Mouse (Mus musculus): ENCODE results near the gene 2300002M23Rik.

2300002M23Rik gene

DNA sequence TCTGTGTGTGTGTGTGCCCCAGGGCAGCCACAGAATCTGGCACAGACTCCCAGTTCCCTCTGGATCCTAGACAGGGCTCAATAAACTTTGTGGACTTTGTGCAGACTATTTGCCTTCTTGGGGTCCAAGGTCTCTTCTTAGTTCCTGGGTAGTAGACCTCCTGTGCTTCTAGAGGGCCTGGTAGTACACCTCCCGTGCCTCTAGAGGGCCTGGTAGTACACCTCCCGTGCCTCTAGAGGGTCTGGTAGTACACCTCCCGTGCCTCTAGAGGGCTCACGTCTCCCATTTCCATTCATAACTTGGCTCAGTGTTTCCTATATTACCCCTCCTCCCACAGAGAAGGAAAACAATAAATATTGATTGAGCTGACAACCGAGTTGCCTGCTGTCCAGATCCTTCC lies 10.4 kb upstream of the 2300002M23Rik start:
- DNase-seq = peak; percentile 63

DNA sequence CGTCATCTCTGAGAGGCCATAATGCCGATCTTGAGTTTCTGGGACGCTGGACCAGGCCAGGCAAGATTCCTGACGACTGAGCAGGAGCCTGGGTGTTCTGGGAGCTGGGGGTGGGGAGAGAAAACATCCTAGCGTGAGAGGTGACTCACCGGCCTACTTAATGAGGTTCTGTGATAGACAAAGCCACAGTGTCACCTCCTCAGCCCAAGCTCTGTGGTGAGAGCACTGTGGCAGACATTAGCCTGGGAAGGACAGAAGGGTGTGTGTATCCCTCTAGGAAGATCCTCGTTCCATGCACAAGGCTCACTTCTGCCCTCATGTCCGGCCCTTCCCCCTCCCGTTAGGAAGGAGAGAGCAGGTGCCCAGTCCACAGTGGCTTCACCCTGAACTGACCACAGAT lies 9.9 kb upstream of the 2300002M23Rik start:
- no peak for DNase-seq

- no peak for DNase-seq
Observed at GRCm38 (mm10) chr17:35558216-35558615, 9.0 kb upstream of the 2300002M23Rik start.

GRCm38 (mm10) chr17:35567767-35568166 lies 517 bp downstream of the 2300002M23Rik start:
- DNase-seq = no peak

DNA sequence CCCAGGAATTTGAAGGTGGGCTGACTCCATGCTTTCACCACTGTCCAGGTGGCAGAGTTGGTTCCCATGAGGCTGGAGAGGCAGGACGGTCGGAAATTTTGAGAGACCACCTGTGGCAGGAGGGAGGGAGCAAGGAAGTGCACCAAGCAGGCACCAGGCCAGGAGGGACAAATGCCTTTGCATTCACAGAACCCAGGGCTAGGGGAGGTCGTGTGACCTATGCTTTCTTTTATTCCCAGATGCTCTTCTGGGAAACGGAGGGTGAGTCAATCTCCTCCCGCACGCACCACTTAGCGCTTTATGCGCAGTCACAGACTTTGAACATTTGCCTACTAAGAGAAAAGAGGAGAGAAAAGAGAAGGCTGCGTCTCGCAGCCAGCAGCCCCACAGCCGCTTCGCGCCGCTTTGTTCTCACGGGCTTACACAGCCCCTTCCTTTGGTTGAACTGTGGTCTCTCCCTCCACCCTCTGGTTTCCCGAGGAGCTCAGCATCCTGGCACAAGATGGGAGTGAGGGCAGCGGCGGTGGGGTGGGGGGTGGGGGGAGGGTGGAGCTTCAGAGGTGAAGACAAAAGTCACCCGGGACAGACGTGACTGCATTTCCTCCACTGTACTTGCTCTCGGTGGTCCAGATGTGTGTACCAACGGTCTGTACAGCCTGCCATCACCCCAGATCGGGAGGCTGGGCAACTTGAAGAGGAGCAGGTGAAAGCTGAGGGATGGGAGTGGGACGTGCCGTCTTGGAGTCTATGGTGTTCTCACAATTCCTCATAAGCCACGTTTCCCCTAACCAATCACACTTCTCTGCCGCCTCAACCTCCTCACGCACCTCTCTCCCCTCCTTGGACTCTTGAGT lies 2.1 kb downstream of the 2300002M23Rik start:
- no peak for DNase-seq

- DNase-seq = no peak
Observed at GRCm38 (mm10) chr17:35570836-35571235, 3.6 kb downstream of the 2300002M23Rik start.

GRCm38 (mm10) chr17:35571477-35571876 lies 4.2 kb downstream of the 2300002M23Rik start:
- no peak for DNase-seq

- DNase-seq = peak; percentile 81
Observed at GRCm38 (mm10) chr17:35578211-35578610, 11.0 kb downstream of the 2300002M23Rik start.

DNA sequence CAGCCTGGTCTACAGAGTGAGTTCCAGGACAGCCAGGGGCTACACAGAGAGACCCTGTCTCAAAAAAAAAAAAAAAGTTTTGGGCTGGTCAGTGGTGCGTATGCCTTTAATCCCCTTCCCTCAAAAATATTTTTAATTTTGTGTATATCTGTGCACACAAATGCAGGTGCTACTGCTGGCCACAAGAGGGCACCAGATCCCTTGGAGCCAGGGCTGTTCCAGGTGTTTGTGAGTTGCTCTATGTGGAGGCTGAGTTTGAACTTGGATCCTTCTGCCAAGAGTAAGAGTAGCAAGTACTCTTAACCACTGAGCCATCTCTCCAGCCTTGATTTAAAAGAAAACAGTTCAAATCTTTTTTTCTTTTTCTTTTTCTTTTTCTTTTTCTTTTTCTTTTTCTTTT lies 15.7 kb downstream of the 2300002M23Rik start:
- no peak for DNase-seq

DNA sequence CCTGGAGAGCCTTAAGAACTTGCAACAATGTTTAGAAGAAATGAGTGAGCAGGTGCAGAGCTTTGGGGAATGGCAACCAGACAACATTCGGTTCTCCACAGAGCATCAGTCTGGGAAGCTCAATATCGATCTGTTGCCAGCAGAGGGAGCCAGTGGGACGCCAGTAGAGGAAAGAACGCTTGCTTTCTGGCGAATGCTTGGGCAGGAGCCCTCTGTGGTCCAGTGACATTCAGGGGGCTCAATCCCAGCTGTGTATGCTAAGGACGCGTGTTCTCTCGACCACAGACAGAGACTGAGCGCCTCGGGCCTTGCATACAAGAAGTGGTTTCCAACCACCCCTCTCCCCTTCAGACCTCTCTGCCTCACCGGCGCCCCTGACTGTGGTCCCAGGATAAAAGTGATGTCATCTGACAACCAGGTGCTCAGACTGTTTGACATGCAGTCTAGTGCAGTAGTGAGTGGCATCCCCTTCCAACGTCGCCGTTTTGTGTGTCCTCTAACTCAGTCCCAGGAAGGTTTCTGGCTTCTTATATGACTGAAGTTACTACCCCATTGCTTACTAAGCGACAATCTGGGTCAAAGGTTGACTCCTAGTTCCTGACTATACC lies 17.2 kb downstream of the 2300002M23Rik start:
- peak; percentile 79 for DNase-seq

GRCm38 (mm10) chr17:35587291-35587690 lies 20.0 kb downstream of the 2300002M23Rik start:
- DNase-seq = no peak

DNA sequence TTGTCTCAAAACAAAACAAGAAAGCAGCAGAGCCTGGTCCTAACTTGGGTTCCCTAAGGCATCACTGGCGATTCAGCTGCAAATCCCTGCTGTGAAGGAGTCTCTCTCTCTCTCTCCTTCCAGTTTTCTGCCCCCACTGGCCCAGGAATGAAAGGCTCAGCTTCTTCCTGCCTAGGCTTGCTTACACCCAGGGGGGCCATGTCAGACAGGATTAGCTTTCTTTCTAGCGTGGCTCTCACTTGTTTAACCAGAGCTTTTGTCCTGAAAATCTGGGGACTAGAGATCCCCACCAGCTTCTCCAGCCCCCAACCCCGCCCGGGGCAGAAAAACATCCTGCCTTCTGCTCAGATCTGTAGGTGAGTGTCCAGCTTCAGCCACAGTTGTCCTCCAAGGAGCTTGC lies 21.1 kb downstream of the 2300002M23Rik start:
- no peak for DNase-seq

DNA sequence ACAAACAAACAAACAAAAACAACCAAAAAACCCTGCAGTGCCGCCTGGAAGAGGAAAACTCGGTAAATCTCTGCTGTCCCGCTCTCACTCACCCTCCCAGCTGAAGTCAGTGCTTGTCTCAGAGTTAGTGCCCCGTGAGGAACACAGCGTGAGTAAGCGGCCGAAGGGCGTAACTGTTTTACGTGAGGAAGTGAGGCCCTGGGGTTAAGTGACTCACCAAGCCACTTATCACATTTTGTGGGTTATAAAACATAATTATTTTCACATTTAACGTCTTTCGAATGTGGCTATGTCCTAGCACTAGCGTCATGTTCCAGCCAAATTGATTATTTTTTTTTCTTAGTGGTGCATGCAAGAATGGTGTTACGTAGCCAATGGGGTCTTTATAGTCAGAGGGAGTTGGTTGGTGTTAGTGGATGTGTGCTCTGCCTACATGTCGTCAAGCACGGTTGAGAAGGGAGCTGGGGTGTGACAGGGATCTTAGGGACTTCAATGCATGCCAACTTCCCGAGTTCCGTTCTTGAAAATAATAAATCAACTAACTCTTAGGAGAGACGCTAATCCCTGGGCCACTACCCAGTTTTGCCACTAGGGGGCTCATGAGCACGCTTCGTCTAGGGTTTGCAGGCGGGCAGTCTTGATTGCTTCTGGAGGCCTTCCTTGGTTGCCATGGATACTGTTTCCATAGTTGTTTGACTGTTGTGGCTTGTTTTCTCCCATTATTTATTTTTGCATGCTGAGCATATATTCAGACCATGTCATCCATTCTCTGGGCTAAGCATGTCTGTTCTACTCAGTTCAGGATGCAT lies 23.4 kb downstream of the 2300002M23Rik start:
- peak; percentile 73 for DNase-seq

GRCm38 (mm10) chr17:35591219-35591578 lies 23.9 kb downstream of the 2300002M23Rik start:
- DNase-seq = no peak

- no peak for DNase-seq
Observed at GRCm38 (mm10) chr17:35591731-35592130, 24.5 kb downstream of the 2300002M23Rik start.

DNA sequence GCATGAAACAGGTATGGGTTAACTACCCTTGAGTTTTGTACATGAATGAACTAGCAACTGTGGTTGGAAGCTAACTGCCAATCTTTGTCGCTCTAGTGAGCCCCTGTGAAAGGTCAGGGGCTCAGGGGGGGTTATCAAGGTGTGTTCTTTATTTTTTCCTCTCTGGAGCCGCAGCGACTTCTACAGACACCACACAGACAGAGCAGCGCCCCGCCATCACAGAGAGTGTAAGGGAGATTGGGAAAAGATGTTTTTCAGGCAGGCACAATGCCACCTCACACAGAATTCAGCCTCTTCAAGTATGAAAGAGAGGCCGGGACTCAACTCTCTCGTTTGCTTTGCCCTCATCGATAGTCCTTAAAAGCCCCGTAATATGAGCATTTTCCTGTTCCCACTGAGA lies 24.9 kb downstream of the 2300002M23Rik start:
- no peak for DNase-seq

- no peak for DNase-seq
Observed at GRCm38 (mm10) chr17:35593786-35594185, 26.5 kb downstream of the 2300002M23Rik start.

GRCm38 (mm10) chr17:35594456-35594855 lies 27.2 kb downstream of the 2300002M23Rik start:
- no peak for DNase-seq

GRCm38 (mm10) chr17:35597399-35597798 lies 30.1 kb downstream of the 2300002M23Rik start:
- DNase-seq = no peak

DNA sequence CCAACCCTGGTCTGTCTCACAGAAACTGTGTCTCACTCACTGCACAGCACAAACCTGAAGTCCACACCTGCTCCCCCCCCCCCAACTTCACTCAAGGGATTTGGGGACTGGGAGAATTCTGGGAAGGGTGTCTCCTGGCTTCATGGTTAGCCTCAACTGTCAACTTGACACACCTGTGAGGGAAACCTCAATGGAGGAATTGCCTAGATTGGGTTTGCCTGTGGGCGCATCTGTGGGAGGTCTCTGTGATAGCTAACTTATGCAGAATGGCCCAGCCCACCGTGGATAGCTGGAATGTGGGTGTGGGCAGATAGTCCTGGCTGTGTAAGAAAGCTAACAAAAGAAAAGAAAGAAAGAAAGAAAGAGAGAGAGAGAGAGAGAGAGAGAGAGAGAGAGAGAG lies 34.0 kb downstream of the 2300002M23Rik start, which contains the start of gene Sfta2:
Gene Sfta2, plus strand, starts transcription at position 301 of the 400 bp plus-strand sequence.
- DNase-seq = no peak

GRCm38 (mm10) chr17:35601736-35602354 lies 34.6 kb downstream of the 2300002M23Rik start:
- no peak for DNase-seq

GRCm38 (mm10) chr17:35617127-35617526 lies 49.9 kb downstream of the 2300002M23Rik start:
- no peak for DNase-seq

Data from kidney, postnatal 14 days (tissue).